28 mouse cellular contexts compared by ENCODE assay signal in genomic region chr9:85336046-85336445, GRCm38 (mm10). TPM values are rescaled to one million over a fixed set of nuclear protein-coding genes. Genes with fewer than 3 reads are reported as not detected.
DNase-seq lines count a peak whose midpoint lies in the region; ATAC-seq and TF ChIP-seq lines count a peak whose summit lies in the region.
"Had no signal": no experiment of that assay in that cellular context is flagged by ENCODE, and none has a peak within 500 bp of the region (broad histone marks: within the 10 kb centered on the region; RNA-seq: fewer than 3 reads in every experiment).

No protein-coding gene starts in this region.

- no peak overlapping the region for H3K4me2 ChIP-seq in lung, postnatal 0 days (replicated peaks; ENCODE audit: low read depth, low read length)
- H3K4me2 ChIP-seq: embryonic facial prominence, embryonic 12.5 days; forebrain, embryonic 13.5 days; forebrain, embryonic 15.5 days had no signal

- H3K27me3 ChIP-seq in lung, postnatal 0 days (replicated peaks; ENCODE audit: insufficient read depth, low read length): no peaks in the 10 kb centered on the region
- H3K27me3 ChIP-seq: CH12.LX; embryonic facial prominence, embryonic 12.5 days; forebrain, embryonic 13.5 days; forebrain, embryonic 15.5 days; Patski had no signal

- H3K27ac ChIP-seq in lung, postnatal 0 days (ENCODE audit: low read length): no peak overlapping the region
- H3K27ac ChIP-seq: embryonic facial prominence, embryonic 10.5 days; embryonic facial prominence, embryonic 12.5 days; forebrain, embryonic 13.5 days; forebrain, embryonic 15.5 days had no signal

- 61% methylated on average over 7 of the region's 7 CpGs for WGBS in lung, postnatal 0 days
- WGBS in lung, adult 2 months: 70% methylated on average over 7 of the region's 7 CpGs

- H3K4me3 ChIP-seq in lung, postnatal 0 days (ENCODE audit: low read depth, low read length): no peak overlapping the region
- H3K4me3 ChIP-seq in lung, adult 2 months (replicated peaks; ENCODE audit: extremely low read depth, low read depth, low read length): no peak overlapping the region
- H3K4me3 ChIP-seq: embryonic facial prominence, embryonic 10.5 days; embryonic facial prominence, embryonic 12.5 days; forebrain, embryonic 13.5 days; forebrain, embryonic 15.5 days had no signal

- no peak for TF ChIP-seq POLR2A in lung, adult 2 months (IDR thresholded peaks at IDR 0.05; ENCODE audit: borderline replicate concordance, extremely low read depth, low read depth, low read length)

- no peak for TF ChIP-seq CTCF in lung, postnatal 0 days (IDR thresholded peaks at IDR 0.05)
- no peak for TF ChIP-seq CTCF in lung, adult 2 months (IDR thresholded peaks at IDR 0.05; ENCODE audit: insufficient read depth, low read length)

- no peaks in the 10 kb centered on the region for H3K36me3 ChIP-seq in lung, postnatal 0 days (ENCODE audit: insufficient read depth, low read length)
- H3K36me3 ChIP-seq: embryonic facial prominence, embryonic 10.5 days; embryonic facial prominence, embryonic 12.5 days; forebrain, embryonic 15.5 days; G1E had no signal

- peak; percentile 37; the same call in 1 of the 2 replicates for TF ChIP-seq EP300 in lung, postnatal 0 days (IDR thresholded peaks at IDR 0.05)

- H3K9me3 ChIP-seq in lung, postnatal 0 days (ENCODE audit: low read length): no peaks in the 10 kb centered on the region
- H3K9me3 ChIP-seq: embryonic facial prominence, embryonic 10.5 days; embryonic facial prominence, embryonic 12.5 days; forebrain, embryonic 13.5 days; forebrain, embryonic 15.5 days; G1E had no signal

- H3K9ac ChIP-seq in lung, postnatal 0 days (replicated peaks; ENCODE audit: low read depth): no peak overlapping the region
- H3K9ac ChIP-seq: embryonic facial prominence, embryonic 12.5 days; forebrain, embryonic 13.5 days; forebrain, embryonic 15.5 days had no signal

- peak; percentile 59; the same call in 1 of the 2 replicates for ATAC-seq in lung, postnatal 0 days
- ATAC-seq: activated CD4-positive, CD25-positive, alpha-beta regulatory T cell, adult 4 months; CD4-positive, CD25-positive, alpha-beta regulatory T cell, adult 4 months; forebrain, embryonic 13.5 days; forebrain, embryonic 15.5 days; Patski had no signal

- peak; percentile 46 for DNase-seq in heart, adult 11 months
- no peak for DNase-seq in heart, postnatal 4 days
- peak; percentile 66 for DNase-seq in lung, postnatal 0 days (ENCODE audit: low spot score)
- no peak for DNase-seq in lung, postnatal 14 days
- peak; percentile 59 for DNase-seq in lung, postnatal 36 days
- no peak for DNase-seq in lung, adult 2 months
- DNase-seq: adrenal gland, adult 8-10 months; adrenal gland, postnatal 14 days; adrenal gland, postnatal 36 days; B cell, adult 2 months; cerebellum, adult 11-12 months; cerebellum, adult 2 months; cerebellum, adult 9-10 months; cerebellum, postnatal 10 days; cerebellum, postnatal 25 days had no signal

- H3K4me1 ChIP-seq in lung, postnatal 0 days (ENCODE audit: insufficient read depth, low read depth, low read length): no peaks in the 10 kb centered on the region
- H3K4me1 ChIP-seq in lung, adult 2 months (ENCODE audit: control insufficient read depth, insufficient read depth, low read length): no peaks in the 10 kb centered on the region
- H3K4me1 ChIP-seq: embryonic facial prominence, embryonic 10.5 days; embryonic facial prominence, embryonic 12.5 days; forebrain, embryonic 13.5 days; forebrain, embryonic 15.5 days had no signal

RNA-seq across cellular contexts. Expression of gene Tent5a, which starts 8.9 kb away (rescaled TPM):
- 10 to 100 TPM; 23.2 to 26.2 TPM for total RNA-seq in heart, postnatal 4 days (2021)
- 6.8 and 7.1 TPM in 2 replicates for polyA plus RNA-seq in lung, postnatal 0 days (2015; fragmentation: Nextera tagmentation; extraction: Ambion mirVana)
- 4.3 and 4.4 TPM in 2 replicates for polyA plus RNA-seq in lung, adult 2 months (2012; rRNA removed)

RNA-seq across cellular contexts. Expression of gene Gm11114, which starts 23.5 kb away (rescaled TPM):
- not detected for total RNA-seq in heart, postnatal 4 days (2021)
- not detected in 2 replicates for polyA plus RNA-seq in lung, postnatal 0 days (2015; fragmentation: Nextera tagmentation; extraction: Ambion mirVana)
- polyA plus RNA-seq in lung, adult 2 months (2012; rRNA removed): not detected in 2 replicates
- total RNA-seq: adrenal gland, adult 18-20 months; adrenal gland, adult 8-10 months; adrenal gland, postnatal 14 days; adrenal gland, postnatal 36 days; CH12.LX; G1E had no signal
- polyA plus RNA-seq: activated CD4-positive, CD25-positive, alpha-beta regulatory T cell, adult 4 months; CD4-positive, CD25-positive, alpha-beta regulatory T cell, adult 4 months; cerebellum, adult 2 months; cortical plate, adult 2 months; embryonic facial prominence, embryonic 10.5 days; embryonic facial prominence, embryonic 12.5 days; embryonic facial prominence, embryonic 14.5 days; forebrain, embryonic 11.5 days; forebrain, embryonic 13.5 days; forebrain, embryonic 15.5 days; G1E; Patski had no signal

Comparison
In these comparisons a context has a peak if more than half of its experiments do, and no peak if none do; other contexts are left out.
1. DNase-seq: peak in heart, adult 11 months (single experiment), lung, postnatal 0 days (single experiment) and lung, postnatal 36 days (single experiment); none in heart, postnatal 4 days (single experiment), lung, postnatal 14 days (single experiment) and lung, adult 2 months (single experiment).